Comparison of ENCODE assay signal across 23 mouse cellular contexts in genomic region chr17:13939231-13939630, GRCm38 (mm10). TPM values are rescaled to one million over a fixed set of nuclear protein-coding genes. Genes with fewer than 3 reads are reported as not detected.
A peak's percentile ranks its signal among the peaks of the same experiment; 100 is the strongest.
DNase-seq lines count a peak whose midpoint lies in the region; ATAC-seq lines count a peak whose summit lies in the region.
"Not testable (repeated sequence)": the region's sequence is repeated elsewhere in the genome, so short reads cannot be mapped to it uniquely, and the experiment has no call there.
"Had no signal": no experiment of that assay in that cellular context is flagged by ENCODE, and none has a peak within 500 bp of the region (broad histone marks: within the 10 kb centered on the region; RNA-seq: fewer than 3 reads in every experiment).

No protein-coding gene starts in this region.

- H3K4me1 ChIP-seq in brown adipose tissue, adult 24 weeks (ENCODE audit: control insufficient read depth, insufficient read depth, insufficient read length, low read length) = peaks cover 24% of the 10 kb centered on the region
- H3K4me1 ChIP-seq in heart, embryonic 12.5 days (replicated peaks) = peaks cover 23% of the 10 kb centered on the region
- peaks cover 15 to 18% of the 10 kb centered on the region in 2 experiments for H3K4me1 ChIP-seq in heart, embryonic 14.5 days (ENCODE audit: control insufficient read depth in 2 of 2, insufficient read depth in 2 of 2, low read length in 2 of 2)
- H3K4me1 ChIP-seq in heart, embryonic 16.5 days (ENCODE audit: control insufficient read depth, insufficient read depth, low read length) = peaks cover 21% of the 10 kb centered on the region

- DNase-seq in heart, adult 11 months = peak; percentile 93
- DNase-seq in heart, postnatal 10 days = peak; percentile 37 to 51
- peak; percentile 4 for DNase-seq in urinary bladder, adult 2 months (ENCODE audit: low spot score)

- not testable (repeated sequence) for H3K4me3 ChIP-seq in brown adipose tissue, adult 24 weeks (ENCODE audit: insufficient read depth, low read depth, low read length); heart, embryonic 12.5 days; heart, embryonic 14.5 days (ENCODE audit: control insufficient read depth in 1 of 2, insufficient read depth in 1 of 2, low read depth in 1 of 2, low read length in 2 of 2); heart, embryonic 16.5 days (ENCODE audit: low read length)

- not testable (repeated sequence) for ATAC-seq in heart, embryonic 12.5 days (ENCODE audit: insufficient number of reproducible peaks, low FRiP score); heart, embryonic 14.5 days (ENCODE audit: insufficient number of reproducible peaks, insufficient read depth, low FRiP score, low read depth)
- peak; percentile 49; the same call in 1 of the 2 replicates for ATAC-seq in heart, embryonic 16.5 days (replicated peaks; ENCODE audit: extremely low read depth, insufficient read depth, low FRiP score)

- H3K9ac ChIP-seq in heart, embryonic 12.5 days; heart, embryonic 14.5 days (ENCODE audit: low read length); heart, embryonic 16.5 days (ENCODE audit: low read length): not testable (repeated sequence)

- 57% methylated on average over 2 of the region's 2 CpGs for WGBS in heart, embryonic 12.5 days
- WGBS in heart, embryonic 14.5 days = 34% methylated on average over 2 of the region's 2 CpGs
- WGBS in heart, embryonic 16.5 days = 57% methylated on average over 2 of the region's 2 CpGs

- H3K36me3 ChIP-seq in heart, embryonic 12.5 days; heart, embryonic 14.5 days (ENCODE audit: control insufficient read depth, insufficient read depth, low read length); heart, embryonic 16.5 days (ENCODE audit: control insufficient read depth, insufficient read depth): not testable (repeated sequence)

- H3K9me3 ChIP-seq in heart, embryonic 12.5 days (replicated peaks); heart, embryonic 14.5 days (ENCODE audit: control insufficient read depth, low read length); heart, embryonic 16.5 days (replicated peaks; ENCODE audit: control insufficient read depth, low read length): not testable (repeated sequence)

- H3K4me2 ChIP-seq in heart, embryonic 12.5 days; heart, embryonic 14.5 days (ENCODE audit: low read length): not testable (repeated sequence)
- H3K4me2 ChIP-seq in heart, embryonic 16.5 days (ENCODE audit: low read depth, low read length) = peak overlapping the region; percentile 4; the same call in 1 of the 2 replicates

- not testable (repeated sequence) for H3K27me3 ChIP-seq in heart, embryonic 12.5 days (replicated peaks); heart, embryonic 14.5 days (ENCODE audit: control insufficient read depth, insufficient read depth, low read length); heart, embryonic 16.5 days (ENCODE audit: control insufficient read depth, insufficient read depth, low read length)

- intact Hi-C loops in heart, postnatal 10 days (cut with DNase I) = not testable (repeated sequence)

- peak overlapping the region; percentile 90 for H3K27ac ChIP-seq in brown adipose tissue, adult 24 weeks (replicated peaks; ENCODE audit: low read depth, low read length)
- peak overlapping the region; percentile 63 for H3K27ac ChIP-seq in heart, embryonic 12.5 days (ENCODE audit: poor library complexity, severe bottlenecking)
- peak overlapping the region; percentile 58 to 80 for H3K27ac ChIP-seq in heart, embryonic 14.5 days (replicated peaks in 1 of 2; ENCODE audit: control insufficient read depth in 1 of 2, insufficient read depth in 1 of 2, low read depth in 2 of 2, low read length in 2 of 2)
- peak overlapping the region; percentile 81 for H3K27ac ChIP-seq in heart, embryonic 16.5 days (ENCODE audit: low read length)

RNA-seq across cellular contexts. Expression of gene Gm7168, which starts 8.9 kb away (rescaled TPM):
- not detected in 2 replicates for polyA plus RNA-seq in brown adipose tissue, adult 24 weeks (2012; ENCODE audit: insufficient read depth, insufficient read length, missing spikeins)
- polyA plus RNA-seq in heart, embryonic 12.5 days (2016; fragmentation: Nextera tagmentation; extraction: Ambion mirVana) = not detected in 2 replicates
- polyA plus RNA-seq in heart, embryonic 14.5 days (2014; fragmentation: Nextera tagmentation; extraction: Ambion mirVana) = not detected in 2 replicates
- polyA plus RNA-seq in heart, embryonic 16.5 days (2015; fragmentation: Nextera tagmentation; extraction: Ambion mirVana) = not detected in 2 replicates
- total RNA-seq in heart, postnatal 10 days (2021) = not detected
- not detected in 2 replicates for polyA plus RNA-seq in urinary bladder, adult 2 months (2012; rRNA removed)
- total RNA-seq: adrenal gland, adult 18-20 months; adrenal gland, adult 8-10 months; adrenal gland, postnatal 14 days; CH12.LX; common myeloid progenitor, adult 5-6 weeks had no signal
- polyA plus RNA-seq: activated CD4-positive, CD25-positive, alpha-beta regulatory T cell, adult 4 months; CD4-positive, CD25-positive, alpha-beta regulatory T cell, adult 4 months; embryonic facial prominence, embryonic 11.5 days; embryonic facial prominence, embryonic 13.5 days; embryonic facial prominence, embryonic 15.5 days; erythroblast, embryonic 14.5 days; forebrain, embryonic 10.5 days; forebrain, embryonic 12.5 days; forebrain, embryonic 14.5 days; G1E; Patski had no signal

Comparison
In these comparisons a context has a peak if more than half of its experiments do, and no peak if none do; other contexts are left out.
1. DNase-seq: peak in every context shown above with its lines; median percentile 93 in heart, adult 11 months; 44 in heart, postnatal 10 days; 4 in urinary bladder, adult 2 months.